Mouse (Mus musculus) duodenum, adult 2 months (tissue): ENCODE measurements around the gene Dnali1. TPM values are rescaled to one million over a fixed set of nuclear protein-coding genes. Genes with fewer than 3 reads are reported as not detected.

ENCODE experiments used
- polyA plus RNA-seq: library from polyadenylated mRNA; depleted of rRNA; stranded (reverse); fragments of >200 nt; gene quantifications from 2 replicates; pipeline ENCODE4 v1.2.3, GENCODE M21; 2012; ENCODE audit warnings: low replicate concordance; rRNA removed

The Dnali1 gene
- not detected in 2 replicates for polyA plus RNA-seq

DNA sequence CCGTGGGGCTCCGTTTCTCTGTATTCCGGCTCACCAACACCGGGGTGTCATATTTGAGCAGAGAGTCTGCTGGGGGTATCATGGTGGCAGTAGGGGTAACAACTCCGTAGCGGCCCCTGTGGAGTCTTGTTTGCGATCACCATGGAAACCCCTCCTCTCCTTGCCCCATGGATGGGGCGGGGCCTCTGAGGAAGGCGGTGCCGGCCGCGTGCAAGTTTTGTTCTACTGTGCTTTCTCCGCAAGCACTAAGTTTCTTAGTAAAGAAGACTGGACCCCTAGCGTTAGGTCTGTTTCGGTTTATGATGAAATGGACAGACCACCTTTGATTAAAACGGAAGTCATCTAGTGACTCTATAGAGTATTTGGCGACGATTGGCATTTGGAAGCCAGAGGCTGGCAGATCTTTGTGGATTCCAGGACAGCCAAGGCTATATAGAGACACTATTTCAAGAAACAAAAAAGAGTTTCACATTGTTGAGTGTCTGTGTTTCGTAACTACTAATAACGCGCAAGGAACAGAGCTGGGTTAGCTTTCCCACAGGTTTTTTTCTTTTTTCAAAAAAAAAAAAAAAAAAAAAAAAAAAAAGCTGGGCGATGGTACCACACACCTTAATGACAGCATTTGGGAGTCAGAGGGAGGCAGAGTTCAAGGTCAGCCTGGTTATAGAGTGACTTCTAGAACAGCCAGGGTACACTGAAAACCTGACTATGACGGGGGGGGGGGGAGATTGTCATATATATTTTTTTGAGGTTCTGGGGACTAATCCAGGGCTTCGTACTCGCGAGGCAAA is at the start of gene Dnali1:
TSS of gene Dnali1 (minus strand) at position 187 of the 791 bp plus-strand sequence.

DNA sequence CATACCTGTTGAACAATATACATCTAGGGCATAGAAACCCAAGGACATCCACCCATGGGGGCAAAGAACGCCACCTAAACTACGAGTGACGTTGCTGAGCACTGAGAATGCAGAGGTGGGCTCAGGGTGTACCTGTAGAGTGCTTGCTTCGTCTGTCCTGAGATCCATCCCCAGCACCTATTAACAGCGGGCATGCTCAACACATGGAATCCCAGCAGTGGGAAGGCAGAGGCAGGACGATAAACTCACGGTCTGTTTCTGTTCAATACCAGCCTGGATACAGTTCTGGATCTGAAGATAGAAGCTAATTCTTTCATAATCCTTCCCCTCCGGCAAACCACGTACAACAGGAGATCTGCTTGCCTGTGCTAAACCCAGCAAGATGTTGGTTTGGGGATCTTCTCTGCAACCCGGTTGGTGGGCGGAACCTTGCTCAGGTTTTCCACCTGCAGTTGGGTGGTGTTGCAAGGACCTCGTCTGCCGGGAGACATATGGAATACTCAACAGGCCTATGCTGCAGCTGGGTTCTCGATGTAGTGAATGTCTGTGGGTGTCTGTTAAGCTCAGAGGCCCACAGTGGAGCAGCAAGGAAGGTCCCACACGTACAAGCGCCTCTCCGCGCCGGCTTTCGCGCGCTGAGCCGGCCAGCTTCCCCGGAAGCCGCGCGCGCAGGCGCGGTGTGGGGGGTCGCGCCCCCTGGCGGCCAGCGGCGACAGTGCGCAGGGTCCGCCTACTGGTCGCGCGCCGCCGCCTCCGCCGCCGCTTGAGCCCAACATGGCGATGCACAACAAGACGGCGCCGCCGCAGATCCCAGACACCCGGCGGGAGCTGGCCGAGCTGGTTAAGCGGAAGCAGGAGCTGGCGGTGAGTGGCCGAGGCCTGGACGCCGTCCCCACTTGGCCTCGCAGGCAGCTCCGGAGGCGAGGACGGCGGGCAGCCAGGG is 19.2 kb upstream of the Dnali1 start, which contains the start of gene Meaf6:
TSS of gene Meaf6 (plus strand) at position 732 of the 943 bp plus-strand sequence.

GRCm38 (mm10) chr4:125066490-125067370 is 1.2 kb upstream of the Dnali1 start, which contains the start of gene Snip1:
TSS of gene Snip1 (plus strand) at chr4:125066672.

DNA sequence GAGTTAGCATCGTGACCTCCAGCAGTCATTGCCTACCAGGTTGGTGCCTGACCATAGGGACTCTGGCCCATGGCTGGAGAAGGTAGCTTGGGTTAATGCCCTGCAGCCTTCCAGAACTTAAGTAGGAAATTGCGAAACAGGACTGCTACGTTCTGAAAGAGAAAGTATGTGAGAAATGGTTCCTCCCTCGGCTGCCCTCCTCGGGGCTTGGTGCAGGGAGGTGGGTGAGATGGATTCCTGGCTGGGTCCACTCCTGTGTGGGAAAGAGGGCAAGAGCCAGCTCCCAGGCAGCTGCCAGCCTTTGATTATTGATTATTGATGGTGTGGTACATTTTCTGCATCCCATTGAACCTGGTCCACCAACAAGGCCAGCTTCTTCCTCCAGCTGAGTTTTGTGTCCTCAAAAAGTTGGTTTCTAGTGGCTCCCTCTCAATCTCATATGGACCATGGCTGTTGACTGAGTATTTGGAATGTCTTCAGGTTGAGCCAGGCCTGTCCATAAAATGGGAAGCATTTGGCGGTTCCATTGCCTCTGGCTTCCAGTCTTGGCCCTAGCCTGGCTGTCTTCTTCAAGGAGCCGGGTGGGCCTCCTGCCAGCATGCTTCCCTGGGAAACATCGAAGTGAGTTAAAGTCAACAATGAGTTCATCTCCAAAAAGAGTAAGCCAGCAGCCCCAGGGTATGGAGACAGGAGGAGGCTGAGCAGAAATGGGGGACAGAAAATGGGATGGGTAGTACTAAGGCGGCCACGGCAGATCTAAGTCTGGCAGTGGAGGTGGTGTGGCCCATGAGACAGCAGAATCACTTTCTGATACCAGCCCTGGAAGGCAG is 49.5 kb downstream of the Dnali1 start, which contains the start of gene Gnl2:
TSS of gene Gnl2 (plus strand) at position 780 of the 830 bp plus-strand sequence.

Other genes starting within 250 kb of the Dnali1 start
- gene Yrdc, start 215.0 kb downstream of the Dnali1 start, polyA plus RNA-seq, result 29.4 and 29.6 TPM in 2 replicates
- 24.1 and 37.4 TPM in 2 replicates for gene 1110065P20Rik, start 214.5 kb downstream of the Dnali1 start, polyA plus RNA-seq
- gene Maneal, start 203.5 kb downstream of the Dnali1 start, polyA plus RNA-seq, result 0.14 and 0.25 TPM in 2 replicates
- not detected in 2 replicates for gene Epha10, start 184.8 kb downstream of the Dnali1 start, polyA plus RNA-seq
- gene 9930104L06Rik, start 128.7 kb downstream of the Dnali1 start, polyA plus RNA-seq, result 7.5 and 13.1 TPM in 2 replicates
- 14.9 and 15.1 TPM in 2 replicates for gene Cdca8, start 126.4 kb downstream of the Dnali1 start, polyA plus RNA-seq
- 2.7 TPM in 2 replicates for gene Rspo1, start 79.3 kb downstream of the Dnali1 start, polyA plus RNA-seq
- gene Gnl2, start 49.1 kb downstream of the Dnali1 start, polyA plus RNA-seq, result 2.5 and 3.3 TPM in 2 replicates
- gene Snip1, start 969 bp upstream of the Dnali1 start, polyA plus RNA-seq, result 4.3 and 5.0 TPM in 2 replicates
- gene Meaf6, start 19.4 kb upstream of the Dnali1 start, polyA plus RNA-seq, result 4.0 and 5.3 TPM in 2 replicates
- gene Zc3h12a, start 62.1 kb upstream of the Dnali1 start, polyA plus RNA-seq, result 24.1 and 33.9 TPM in 2 replicates